21 mouse cellular contexts compared by ENCODE assay signal in the genomic region with DNA sequence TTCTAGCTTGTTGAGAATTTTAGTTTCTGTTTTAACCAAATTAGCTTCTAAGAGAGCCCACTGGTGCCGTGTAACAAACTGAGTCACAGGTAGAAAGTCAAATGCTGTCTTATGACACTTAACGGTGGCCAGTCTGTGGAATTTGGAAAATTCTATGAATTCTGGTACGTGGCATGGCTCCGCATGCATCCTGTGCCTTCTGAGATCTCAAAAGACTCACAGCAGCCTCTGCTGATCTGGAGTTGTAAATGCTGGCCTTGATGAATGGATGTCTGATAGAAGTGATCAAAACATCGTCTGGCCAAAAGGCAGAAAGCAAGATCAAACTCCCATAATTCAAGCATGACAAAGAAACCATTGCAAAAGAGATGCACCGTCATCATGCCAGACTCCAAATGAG.
DNase-seq lines count a peak whose midpoint lies in the region; ATAC-seq and TF ChIP-seq lines count a peak whose summit lies in the region.
"Had no signal": no experiment of that assay in that cellular context is flagged by ENCODE, and none has a peak within 500 bp of the region (broad histone marks: within the 10 kb centered on the region; RNA-seq: fewer than 3 reads in every experiment).

No protein-coding gene starts in this region.

- no peaks in the 10 kb centered on the region for H3K36me3 ChIP-seq in heart, postnatal 0 days (replicated peaks; ENCODE audit: control insufficient read depth, insufficient read depth, low read length)
- no peaks in the 10 kb centered on the region for H3K36me3 ChIP-seq in heart, adult 2 months (ENCODE audit: control insufficient read depth, insufficient read depth, low read length)
- H3K36me3 ChIP-seq: forebrain, embryonic 10.5 days; midbrain, embryonic 15.5 days had no signal

- no peak for ATAC-seq in heart, postnatal 0 days (ENCODE audit: insufficient read depth, low read depth)
- ATAC-seq: hindbrain, embryonic 16.5 days; liver, postnatal 0 days; midbrain, embryonic 15.5 days had no signal

- 24% methylated on average over 6 of the region's 6 CpGs for WGBS in heart, postnatal 0 days
- WGBS in heart, adult 2 months = 41% methylated on average over 6 of the region's 6 CpGs

- TF ChIP-seq CTCF in heart, postnatal 0 days (IDR thresholded peaks at IDR 0.05; ENCODE audit: low read depth) = no peak
- TF ChIP-seq CTCF in heart, adult 2 months (IDR thresholded peaks at IDR 0.05) = no peak

- no peak overlapping the region for H3K9ac ChIP-seq in heart, postnatal 0 days (replicated peaks; ENCODE audit: low read depth, low read length)
- H3K9ac ChIP-seq in heart, adult 2 months (ENCODE audit: low read depth, low read length) = no peak overlapping the region
- H3K9ac ChIP-seq: liver, postnatal 0 days; midbrain, embryonic 15.5 days had no signal

- peak; percentile 39 for DNase-seq in embryo, embryonic 10 days (ENCODE audit: low spot score)
- no peak for DNase-seq in embryo, embryonic 9.5 days (ENCODE audit: extremely low spot score)
- DNase-seq in heart, postnatal 0 days (ENCODE audit: low spot score) = no peak
- DNase-seq in heart, adult 2 months = no peak
- peak; percentile 2 for DNase-seq in Muller cell, postnatal 12 days (ENCODE audit: inconsistent ontology term)
- DNase-seq in mesoderm, embryonic 11.5 days (ENCODE audit: low read depth, low spot score) = peak; percentile 33
- no peak for DNase-seq in right cerebral cortex, postnatal 25 days
- no peak for DNase-seq in layer of hippocampus, postnatal 25 days (ENCODE audit: extremely low spot score in 1 of 2, low spot score in 1 of 2)
- DNase-seq: adrenal gland, postnatal 25 days; cerebellum, adult 18-20 months; cerebellum, postnatal 36 days; gastrocnemius, adult 2 months; kidney, adult 8-10 months; kidney, postnatal 36 days; layer of hippocampus, adult 9-11 months; liver, postnatal 0 days; thymus, postnatal 36 days had no signal

- H3K79me2 ChIP-seq in heart, adult 2 months (replicated peaks; ENCODE audit: control insufficient read depth, insufficient read depth, low read length) = no peaks in the 10 kb centered on the region

- no peaks in the 10 kb centered on the region for H3K27me3 ChIP-seq in heart, postnatal 0 days (ENCODE audit: control insufficient read depth, insufficient read depth, low read length)
- no peaks in the 10 kb centered on the region for H3K27me3 ChIP-seq in heart, adult 2 months (ENCODE audit: control insufficient read depth, insufficient read depth, low read length)
- H3K27me3 ChIP-seq: midbrain, embryonic 15.5 days had no signal

- H3K4me3 ChIP-seq in heart, postnatal 0 days (ENCODE audit: low read depth, low read length) = peak overlapping the region; percentile 33
- no peak overlapping the region for H3K4me3 ChIP-seq in heart, adult 2 months
- H3K4me3 ChIP-seq: forebrain, embryonic 10.5 days; gastrocnemius, adult 2 months; midbrain, embryonic 15.5 days had no signal

- TF ChIP-seq POLR2A in heart, adult 2 months (IDR thresholded peaks at IDR 0.05; ENCODE audit: insufficient read depth, low read depth, low read length) = no peak

- no peak for TF ChIP-seq EP300 in heart, postnatal 0 days (IDR thresholded peaks at IDR 0.05; ENCODE audit: low read depth)
- no peak for TF ChIP-seq EP300 in heart, adult 2 months (IDR thresholded peaks at IDR 0.05; ENCODE audit: insufficient read depth, low read depth, low read length)

- no peaks in the 10 kb centered on the region for H3K9me3 ChIP-seq in heart, postnatal 0 days (replicated peaks; ENCODE audit: control insufficient read depth, low read length)
- H3K9me3 ChIP-seq: forebrain, embryonic 10.5 days; midbrain, embryonic 15.5 days had no signal

- H3K4me1 ChIP-seq in heart, postnatal 0 days (ENCODE audit: control insufficient read depth, insufficient read depth) = peaks cover 6% of the 10 kb centered on the region; the same call in 1 of the 2 replicates
- no peaks in the 10 kb centered on the region; the same call in 1 of the 2 replicates for H3K4me1 ChIP-seq in heart, adult 2 months (ENCODE audit: control insufficient read depth, insufficient read depth, low read length)
- H3K4me1 ChIP-seq: midbrain, embryonic 15.5 days had no signal

- intact Hi-C loops in heart, adult 2 months (cut with DNase I) = no loop called here

- peak overlapping the region; percentile 46 for H3K4me2 ChIP-seq in heart, postnatal 0 days (ENCODE audit: low read depth, low read length)
- H3K4me2 ChIP-seq: midbrain, embryonic 15.5 days had no signal

- no peak overlapping the region for H3K27ac ChIP-seq in heart, postnatal 0 days (ENCODE audit: low read depth)
- H3K27ac ChIP-seq in heart, adult 2 months = no peak overlapping the region
- H3K27ac ChIP-seq: forebrain, embryonic 10.5 days; gastrocnemius, adult 2 months; macrophage; midbrain, embryonic 15.5 days had no signal

Comparison
In these comparisons a context has a peak if more than half of its experiments do, and no peak if none do; other contexts are left out.
1. DNase-seq: peak in embryo, embryonic 10 days (single experiment), Muller cell, postnatal 12 days (single experiment) and mesoderm, embryonic 11.5 days (single experiment); none in embryo, embryonic 9.5 days (single experiment), heart, postnatal 0 days (single experiment), heart, adult 2 months (0 of 2), right cerebral cortex, postnatal 25 days (single experiment) and layer of hippocampus, postnatal 25 days (0 of 2).